Mouse (Mus musculus) adrenal gland, adult 8-10 months (tissue): ENCODE measurements around the gene Rnf181. TPM values are rescaled to one million over a fixed set of nuclear protein-coding genes. Genes with fewer than 3 reads are reported as not detected.

Experiments used
- DNase-seq: peaks from one replicate; pipeline ENCODE4 v3.0.0; 2022
- total RNA-seq, 4 experiments: library from RNA; stranded (reverse); gene quantifications; 2 replicates each; pipeline ENCODE4 v1.2.4; 2022

Gene Rnf181
- total RNA-seq, 4 experiments from 2014 or later, result 330 to 558 (median 451) TPM

DNA sequence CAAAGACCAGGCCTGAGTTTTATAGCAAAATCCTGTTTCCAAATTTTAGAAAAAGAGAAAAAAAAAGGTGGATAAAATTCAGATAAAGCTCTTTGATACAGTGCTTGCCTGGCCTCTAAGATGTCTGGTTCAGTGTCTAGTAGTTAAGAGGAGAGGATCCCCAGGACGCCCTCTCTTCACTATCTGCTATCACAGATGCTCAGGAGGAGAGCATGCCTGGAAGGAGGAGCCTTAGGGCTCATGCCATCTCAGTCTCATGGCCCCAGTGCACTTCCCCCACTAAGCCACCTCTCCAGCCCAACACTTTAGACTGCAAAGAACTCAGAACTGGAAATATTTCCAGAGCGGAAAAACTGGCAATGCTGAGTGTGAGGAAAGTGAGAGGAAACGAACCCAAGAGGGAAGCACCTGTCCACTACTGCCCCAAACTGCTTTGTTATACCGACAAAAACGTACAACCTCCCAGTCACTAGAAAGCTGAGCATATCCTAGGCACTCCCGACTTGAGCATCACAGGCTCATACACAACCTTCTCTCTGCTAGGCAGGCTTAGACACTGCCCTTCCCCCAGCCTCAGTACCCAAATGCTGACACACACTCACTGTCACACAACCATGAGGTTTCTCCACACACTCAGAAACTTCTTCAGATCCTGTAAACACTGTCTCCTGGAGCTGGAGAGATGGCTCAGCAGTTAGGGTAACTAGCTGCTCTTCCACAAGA is 42.8 kb downstream of the Rnf181 start:
- no peak for DNase-seq

DNA sequence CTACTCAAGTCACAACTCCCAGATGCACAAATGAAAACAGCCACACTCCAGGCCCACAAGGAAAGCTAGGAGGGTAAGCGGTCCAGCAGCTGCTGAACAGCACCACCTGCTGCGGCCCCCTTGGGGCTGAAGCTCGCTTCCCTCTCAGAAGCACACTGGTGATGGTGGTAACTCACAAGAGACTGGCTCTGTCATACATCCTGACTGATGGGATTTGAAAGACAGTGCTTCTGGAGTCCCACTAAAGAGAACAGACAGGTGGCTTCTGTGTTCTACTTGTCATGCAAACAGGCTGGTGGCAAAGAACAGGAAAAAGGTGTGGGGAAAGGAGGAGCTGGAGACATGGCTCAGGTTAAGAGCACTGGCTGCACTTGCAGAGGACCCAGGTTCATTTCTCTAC is 43.8 kb downstream of the Rnf181 start:
- DNase-seq, result no peak

DNA sequence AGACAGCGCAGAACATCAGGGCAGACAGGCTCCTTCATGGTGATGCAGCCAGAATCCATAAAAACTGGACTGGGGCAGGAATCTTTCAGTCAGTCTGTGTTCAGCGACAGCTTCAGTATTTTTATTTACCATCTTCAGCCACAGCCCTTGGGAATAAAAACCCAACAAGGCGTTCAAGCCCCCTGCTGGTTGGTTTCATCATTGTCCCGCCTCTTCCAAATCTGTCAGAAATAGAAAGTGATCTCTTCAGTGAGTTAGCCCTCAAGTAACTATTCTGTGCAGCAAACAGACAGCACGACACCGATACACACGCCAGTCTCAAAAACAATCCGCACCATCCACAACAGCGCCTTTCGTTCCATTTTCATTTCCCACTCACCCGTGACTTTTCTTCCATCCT is 47.7 kb downstream of the Rnf181 start:
- no peak for DNase-seq

DNA sequence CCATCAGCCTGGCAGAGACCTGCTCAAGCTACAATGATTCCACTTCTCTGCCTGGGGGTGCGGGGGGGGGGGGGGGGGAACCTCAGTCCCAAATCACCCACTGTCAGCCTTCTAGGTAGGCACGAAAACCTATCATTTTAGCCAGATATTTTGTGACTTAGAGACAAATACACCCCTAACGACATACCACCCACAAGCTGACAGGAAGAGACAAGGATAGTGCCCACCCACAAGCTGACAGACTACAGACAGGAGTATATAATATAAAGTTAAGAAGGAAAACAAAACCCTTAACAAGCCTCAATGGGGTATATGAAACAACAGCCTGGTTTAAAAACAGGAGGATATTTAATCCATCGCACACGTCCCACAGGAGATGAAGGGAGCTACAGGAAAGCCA is 48.3 kb downstream of the Rnf181 start:
- no peak for DNase-seq

DNA sequence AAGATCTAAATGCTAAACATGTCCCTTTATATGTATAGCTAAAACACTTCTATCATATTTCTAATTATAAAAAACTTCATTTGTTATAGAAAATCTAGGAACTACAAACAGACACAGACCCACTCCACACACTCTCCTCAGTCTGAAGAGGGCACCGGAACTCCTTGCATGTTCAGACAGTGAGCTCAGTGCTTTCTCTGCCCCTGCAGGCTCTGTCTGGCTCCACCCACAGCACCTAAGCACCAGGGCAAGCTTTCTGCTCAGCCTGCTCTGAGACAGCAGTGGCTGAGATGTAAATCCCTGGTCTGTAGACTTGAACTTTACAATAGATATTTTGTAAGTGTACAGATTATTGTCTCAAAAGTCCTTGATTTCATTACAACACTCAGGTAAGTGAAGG is 50.7 kb downstream of the Rnf181 start:
- no peak for DNase-seq

DNA sequence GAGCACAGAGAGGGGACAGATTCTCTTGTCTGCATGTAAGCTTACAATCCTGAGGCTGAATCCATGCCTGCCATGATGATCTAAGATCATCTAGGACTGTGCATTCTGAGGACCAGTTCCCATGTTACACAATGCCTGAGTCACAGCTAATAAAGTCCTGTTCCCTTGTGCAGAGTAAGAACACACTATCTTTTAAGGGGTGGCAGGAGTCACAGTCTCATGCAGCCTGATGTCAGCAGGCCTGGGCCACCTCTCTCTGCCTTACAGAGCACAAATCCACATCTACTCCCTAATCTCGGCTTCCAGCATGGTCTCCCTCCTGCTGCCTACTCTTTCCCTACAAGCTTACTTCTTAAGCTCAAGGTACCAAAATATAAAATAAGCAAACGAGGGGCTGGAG is 51.4 kb downstream of the Rnf181 start:
- no peak for DNase-seq

DNA sequence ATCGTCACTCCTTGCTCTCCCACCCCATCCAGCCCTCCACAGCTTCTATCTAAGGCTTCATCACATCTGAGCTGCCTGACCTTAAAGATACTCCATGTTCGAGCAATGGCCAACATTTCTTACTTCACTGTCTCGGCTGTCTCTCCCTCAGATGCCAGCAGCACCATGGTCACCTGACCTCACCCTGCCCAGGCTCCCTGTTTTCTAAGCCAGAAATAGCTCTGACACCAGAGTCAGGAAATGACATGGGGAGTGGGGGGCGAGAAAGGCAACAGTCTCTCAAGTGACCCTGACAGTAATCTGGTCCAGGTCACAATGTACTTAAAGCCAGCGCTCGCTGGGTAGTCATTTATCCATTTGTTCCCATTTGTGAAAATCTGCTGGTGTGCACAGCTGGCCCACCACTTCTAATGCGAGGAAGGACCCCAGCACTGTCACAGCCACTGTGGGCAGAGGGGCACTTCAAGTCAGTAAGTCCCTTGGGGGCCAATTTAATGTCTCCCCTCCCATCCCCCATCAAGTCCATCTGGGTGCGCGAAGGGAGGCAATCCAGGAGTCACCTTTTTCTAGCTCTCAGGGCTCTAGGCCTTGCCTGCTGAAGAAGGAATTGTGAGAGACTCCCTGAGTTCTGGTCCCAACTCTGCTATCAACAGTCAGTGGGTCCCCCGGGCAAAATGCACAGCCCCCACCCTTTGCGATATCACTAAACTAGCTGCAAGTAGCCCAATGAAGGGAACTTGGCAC is 53.5 kb downstream of the Rnf181 start:
- no peak for DNase-seq

DNA sequence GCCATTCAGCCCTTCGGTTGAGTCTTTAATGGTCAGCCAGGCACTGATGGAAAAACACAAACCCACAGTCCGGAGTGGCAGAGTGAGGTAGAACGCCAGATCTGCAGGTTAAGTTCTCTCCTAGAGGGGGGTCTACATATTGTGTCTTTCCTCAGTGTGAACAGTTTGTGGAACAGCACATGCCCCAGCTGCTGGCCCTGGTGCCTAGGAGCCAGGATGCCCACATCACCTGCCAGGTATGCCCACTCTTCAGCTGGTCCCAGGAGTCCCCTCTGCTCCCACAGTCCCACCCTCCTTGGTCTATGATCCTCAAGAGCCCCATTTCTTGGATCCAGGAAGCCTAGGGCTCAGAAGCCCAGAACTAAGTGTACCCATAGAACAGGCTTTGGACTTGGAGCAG is 54.6 kb downstream of the Rnf181 start:
- DNase-seq, result no peak

Other genes with a start within 250 kb of the Rnf181 start
- 1 to 10 TPM; 1.8 to 3.9 (median 2.2) TPM for gene Atoh8, start 131.4 kb downstream of the Rnf181 start, total RNA-seq
- not detected for gene Sftpb, start 62.3 kb downstream of the Rnf181 start, total RNA-seq
- 10 to 100 TPM; 31.1 to 39.0 (median 34.4) TPM for gene Usp39, start 21.8 kb downstream of the Rnf181 start, total RNA-seq
- gene 0610030E20Rik, start 19.6 kb downstream of the Rnf181 start, total RNA-seq, result 10 to 100 TPM; 23.9 to 36.8 (median 29.1) TPM
- gene Tmem150a, start 11.5 kb downstream of the Rnf181 start, total RNA-seq, result 10 to 100 TPM; 20.0 to 37.7 (median 28.2) TPM
- 10 to 100 TPM; 37.2 to 56.4 (median 40.4) TPM for gene Vamp5, start 13.5 kb upstream of the Rnf181 start, total RNA-seq
- 100 to 1,000 TPM; 142 to 179 (median 157) TPM for gene Vamp8, start 23.7 kb upstream of the Rnf181 start, total RNA-seq
- gene Ggcx, start 47.4 kb upstream of the Rnf181 start, total RNA-seq, result 10 to 100 TPM; 58.6 to 91.3 (median 75.3) TPM
- 100 to 1,000 TPM; 191 to 262 (median 238) TPM for gene Mat2a, start 72.6 kb upstream of the Rnf181 start, total RNA-seq
- under 1 TPM; 0.43 to 0.52 (median 0.47) TPM for gene Sh2d6, start 154.8 kb upstream of the Rnf181 start, total RNA-seq
- gene Capg, start 177.4 kb upstream of the Rnf181 start, total RNA-seq, result 100 to 1,000 TPM in 1 of 4 experiments, 10 to 100 TPM in 3; 49.1 to 110 (median 82.0) TPM
- gene Elmod3, start 231.5 kb upstream of the Rnf181 start, total RNA-seq, result 10 to 100 TPM; 19.9 to 35.5 (median 25.5) TPM
- gene Retsat, start 231.5 kb upstream of the Rnf181 start, total RNA-seq, result 100 to 1,000 TPM; 269 to 371 (median 318) TPM